Mouse (Mus musculus) layer of hippocampus, adult 8-10 months (tissue): Measurements from ENCODE around the gene Slc35c2. TPM values are rescaled to one million over a fixed set of nuclear protein-coding genes. Genes with fewer than 3 reads are reported as not detected.
A peak's percentile ranks its signal among the peaks of the same experiment; 100 is the strongest.

Experiments
- DNase-seq, 2 experiments: peaks; one replicate each; pipeline ENCODE4 v3.0.0; 2022; ENCODE audit warnings: low spot score in 2 of 2
- total RNA-seq, 4 experiments: library from RNA; stranded (reverse); gene quantifications; 2 replicates each; pipeline ENCODE4 v1.2.4; 2022

Slc35c2 gene
- total RNA-seq, 4 experiments from 2014 or later = 79.3 to 98.3 (median 92.3) TPM

DNA sequence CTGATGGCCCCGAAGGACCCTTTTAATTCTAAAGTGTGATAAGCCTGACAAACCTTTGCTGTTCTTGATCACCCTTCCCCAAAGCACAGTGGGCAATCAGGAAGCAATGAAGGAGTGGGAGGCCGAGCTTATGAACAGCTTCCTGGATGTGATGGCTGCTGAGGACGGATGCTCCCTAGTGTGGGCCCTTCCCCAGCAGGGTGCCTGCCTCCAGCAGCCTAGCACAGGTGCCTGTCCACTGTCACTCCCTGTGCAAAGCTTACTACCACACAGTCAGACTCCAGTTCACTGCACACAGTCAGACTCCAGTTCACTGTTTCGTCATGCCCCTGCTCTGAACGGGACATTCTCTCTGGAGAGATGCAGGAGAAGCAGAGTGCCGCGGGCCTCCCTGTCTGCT lies 24.7 kb upstream of the Slc35c2 start:
- no peak for DNase-seq

- no peak for DNase-seq
These were observed 23.9 kb upstream of the Slc35c2 start for GRCm38 (mm10) chr2:165311577-165311976.

DNA sequence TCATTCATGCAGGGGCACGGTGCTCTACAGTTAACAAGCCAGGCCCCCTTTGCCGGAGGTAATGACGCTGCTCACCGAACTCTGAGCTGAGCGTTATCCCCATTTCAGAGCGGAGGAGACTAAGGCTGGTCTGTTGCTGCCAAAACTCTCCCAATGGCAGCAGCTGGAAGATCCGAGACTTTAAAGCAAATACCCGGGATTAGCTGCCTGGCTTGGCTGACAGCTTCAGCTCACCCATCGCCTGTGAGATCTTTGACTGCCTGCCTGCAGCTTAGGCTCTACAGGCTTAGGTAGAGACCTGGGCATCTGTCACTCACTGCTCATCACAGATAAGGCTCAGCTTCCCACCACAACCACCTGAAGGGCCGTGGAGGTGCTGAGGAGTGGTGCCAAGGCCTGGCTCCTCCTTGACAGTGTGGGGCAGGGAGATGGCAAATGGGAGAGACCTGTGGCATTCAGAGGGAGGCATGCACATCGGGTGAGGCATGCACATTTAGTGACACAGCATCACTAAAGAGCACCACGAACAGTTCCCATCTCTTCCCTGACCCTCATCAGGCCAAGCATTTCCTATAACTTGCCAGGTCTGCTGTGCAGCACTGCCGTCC lies 23.3 kb upstream of the Slc35c2 start:
- no peak for DNase-seq

- DNase-seq = no peak
These were observed 20.1 kb upstream of the Slc35c2 start for GRCm38 (mm10) chr2:165307801-165308200.

DNA sequence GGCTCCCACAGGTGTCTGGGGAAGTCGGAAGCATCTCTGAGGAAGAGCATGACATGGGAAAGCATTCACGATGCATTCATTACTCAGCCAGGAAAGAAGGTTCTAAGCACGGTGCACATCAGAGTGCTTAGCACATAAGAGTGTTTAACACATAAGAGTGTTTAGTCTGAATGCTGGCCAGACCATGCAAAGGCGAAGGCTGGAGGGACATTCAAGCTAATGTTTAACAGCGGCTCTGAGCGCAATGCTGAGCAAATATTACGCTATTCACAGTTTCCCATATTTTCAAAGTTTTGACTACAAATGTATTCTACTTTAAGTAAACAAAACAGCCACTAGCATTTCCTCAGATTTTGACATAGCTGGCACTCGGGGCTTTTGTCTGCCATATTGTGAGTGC lies 17.8 kb upstream of the Slc35c2 start:
- DNase-seq = no peak

DNA sequence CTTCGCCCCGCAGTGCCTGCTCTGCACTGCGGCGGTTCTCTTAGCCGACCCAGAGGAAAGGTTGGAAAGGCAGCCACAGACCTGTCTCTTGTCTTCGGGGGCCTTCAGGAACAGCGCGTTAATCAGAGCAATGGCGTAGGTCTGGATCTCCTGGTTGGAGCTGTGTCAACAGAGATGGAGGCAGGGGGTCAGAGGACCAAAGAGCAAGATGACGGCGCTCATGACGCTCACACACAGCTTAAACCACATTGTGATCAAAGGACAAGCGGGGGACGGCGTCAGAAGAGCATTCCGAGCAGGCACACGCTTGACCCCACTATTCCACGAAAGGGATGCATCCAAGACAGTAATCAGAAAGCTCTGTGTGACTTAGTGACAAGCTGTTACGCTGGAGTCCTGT lies 17.1 kb upstream of the Slc35c2 start:
- DNase-seq = no peak

DNA sequence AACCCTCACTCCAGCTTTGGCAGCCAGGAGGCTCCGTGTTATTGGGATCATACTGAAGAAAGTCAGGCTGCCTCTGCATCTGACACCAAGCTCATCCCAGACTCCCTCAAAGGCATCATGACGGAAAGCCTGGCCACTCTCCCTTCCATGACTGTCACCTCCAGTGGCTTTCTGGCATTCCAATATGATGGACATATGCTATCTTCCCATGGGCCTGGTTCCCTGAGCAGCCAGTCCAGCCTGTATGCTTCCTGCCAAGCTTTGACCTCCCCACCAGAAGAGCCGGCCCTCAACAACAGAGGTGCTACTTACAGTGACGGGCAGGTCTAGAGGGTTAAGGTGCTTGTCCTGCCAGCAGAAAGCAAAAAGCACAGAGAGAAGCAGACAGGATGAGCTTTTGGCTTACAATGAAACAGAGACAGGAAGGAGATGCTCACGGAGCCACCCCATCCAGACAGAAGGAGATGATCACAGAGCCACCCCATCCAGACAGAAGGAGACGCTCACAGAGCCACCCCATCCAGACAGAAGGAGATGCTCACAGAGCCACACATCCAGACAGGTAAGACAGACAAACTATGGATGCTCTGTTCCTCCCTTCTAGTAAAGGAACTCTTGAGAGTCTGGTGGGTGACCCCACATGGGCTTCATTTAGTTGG lies 15.8 kb upstream of the Slc35c2 start:
- DNase-seq = no peak

DNA sequence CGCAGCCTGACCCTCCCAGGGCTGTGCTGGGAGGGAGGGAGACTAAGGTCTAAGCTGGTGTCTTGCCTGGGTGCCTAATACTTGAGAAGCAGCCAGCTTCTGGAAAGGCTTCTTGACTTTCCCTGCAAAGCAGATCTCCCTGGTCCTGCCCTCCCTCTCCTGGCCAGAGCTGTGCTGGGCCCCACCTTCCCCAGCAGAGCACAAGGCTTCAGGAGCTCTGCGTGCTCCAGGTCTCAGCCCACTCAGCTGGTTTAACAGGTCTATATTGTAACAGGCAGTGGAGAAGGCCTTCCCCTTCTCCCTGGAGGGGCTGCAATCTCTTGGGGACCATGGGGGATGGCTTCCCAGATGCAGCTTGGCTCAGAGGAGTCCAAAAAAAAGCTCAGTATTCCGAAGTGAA lies 13.7 kb upstream of the Slc35c2 start:
- DNase-seq = no peak

DNA sequence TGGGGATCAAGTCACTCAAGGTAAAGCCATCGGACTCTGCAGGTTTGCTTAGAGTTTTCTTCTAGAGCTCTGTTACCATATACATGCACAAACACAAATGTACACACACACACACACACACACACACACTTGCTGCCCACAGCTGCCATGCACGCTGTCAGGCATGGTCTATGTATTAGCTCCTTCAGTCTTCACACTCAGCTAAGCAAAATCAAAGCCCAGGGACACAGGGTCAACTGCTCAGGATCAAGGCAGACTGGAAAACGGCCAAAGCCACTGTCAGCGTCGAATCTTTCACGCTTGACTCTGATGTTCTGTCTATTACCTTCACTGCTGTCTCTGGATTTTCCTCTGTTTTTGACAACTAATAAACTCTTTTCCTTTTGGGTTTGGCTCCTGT lies 13.2 kb upstream of the Slc35c2 start:
- DNase-seq = no peak

GRCm38 (mm10) chr2:165300424-165300823 lies 12.8 kb upstream of the Slc35c2 start:
- peak in 1 of 2 experiments; percentile 44 for DNase-seq

- DNase-seq = no peak
These were observed 9.8 kb upstream of the Slc35c2 start for GRCm38 (mm10) chr2:165297429-165297828.

GRCm38 (mm10) chr2:165296571-165296970 lies 8.9 kb upstream of the Slc35c2 start:
- DNase-seq = no peak

DNA sequence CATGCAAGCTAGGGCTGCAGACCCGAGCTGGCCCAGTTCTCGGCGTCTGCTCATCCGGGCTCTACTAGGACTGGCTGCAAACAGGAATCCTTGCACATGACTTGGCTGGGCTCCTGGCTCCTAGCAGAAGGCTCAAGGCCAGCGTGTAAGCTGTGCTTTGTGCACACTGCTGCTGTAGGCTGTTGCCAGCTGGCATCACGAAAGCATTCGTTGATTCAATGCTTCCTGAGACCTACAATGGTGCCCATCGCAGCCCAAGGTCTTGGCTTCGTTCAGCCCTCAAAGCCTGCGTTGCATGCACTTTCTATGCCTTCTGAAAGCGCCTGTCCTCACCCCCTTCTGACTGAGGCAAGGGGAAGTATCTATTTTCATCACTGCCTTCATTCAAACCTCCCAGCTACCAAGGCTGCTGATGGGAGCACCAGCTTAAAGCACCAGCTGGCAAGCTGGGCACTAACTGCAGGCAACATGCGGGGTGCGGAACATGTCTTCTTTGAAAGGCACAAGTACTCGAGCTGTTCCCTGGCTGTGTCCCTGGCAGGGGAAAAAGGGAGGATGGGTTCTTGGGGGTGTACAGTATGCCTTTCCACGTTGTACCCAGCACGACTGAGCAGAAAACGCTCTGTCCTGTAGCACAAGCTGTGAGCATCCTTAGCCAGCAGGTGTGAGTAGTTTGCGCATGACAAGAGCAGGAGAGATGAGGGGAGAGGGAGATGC lies 804 bp upstream of the Slc35c2 start:
- peak; percentile 93 for DNase-seq

GRCm38 (mm10) chr2:165286361-165287201 lies 1.1 kb downstream of the Slc35c2 start:
- no peak for DNase-seq

DNA sequence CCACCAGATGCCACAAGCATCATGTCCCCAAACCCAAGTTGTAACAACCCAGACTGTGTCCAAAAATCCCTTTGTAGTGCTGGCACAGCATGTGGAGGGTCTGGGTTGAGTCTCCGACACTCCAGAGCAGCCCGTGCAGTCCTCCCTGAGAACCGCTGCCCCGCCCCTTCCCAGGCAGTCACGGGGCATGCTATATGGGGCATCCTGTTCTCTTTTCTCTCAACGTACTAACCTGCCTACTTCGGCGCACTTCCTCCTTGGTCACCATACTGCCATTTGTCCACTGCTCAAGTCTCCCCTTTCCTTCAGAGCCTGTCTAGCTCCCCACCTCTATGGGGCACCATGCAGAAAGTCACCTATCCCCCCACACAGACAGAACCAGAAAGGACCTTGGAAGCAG lies 2.0 kb downstream of the Slc35c2 start:
- no peak for DNase-seq

- no peak for DNase-seq
These were observed 2.6 kb downstream of the Slc35c2 start for GRCm38 (mm10) chr2:165285034-165285433.

DNA sequence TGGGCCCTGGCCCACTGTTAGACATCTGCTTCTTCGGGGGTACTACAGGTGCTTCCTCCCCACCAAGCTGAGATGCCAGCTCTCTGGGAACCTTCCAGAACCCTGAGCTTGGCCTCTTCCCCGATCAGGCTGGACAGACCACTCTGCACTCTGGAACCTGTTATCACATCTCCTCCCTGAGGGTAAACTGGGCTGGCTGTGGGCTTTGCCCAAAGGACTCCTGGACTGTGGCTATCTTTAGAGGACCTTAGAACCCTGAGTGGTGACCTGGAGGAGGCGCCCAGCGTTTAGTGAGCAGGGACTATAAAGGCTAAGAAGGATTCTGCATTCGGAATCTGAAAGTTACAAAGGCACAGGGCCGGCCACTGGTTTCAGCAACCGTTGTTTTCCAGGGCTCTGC lies 3.3 kb downstream of the Slc35c2 start:
- DNase-seq = no peak

- no peak for DNase-seq
These were observed 4.0 kb downstream of the Slc35c2 start for GRCm38 (mm10) chr2:165283644-165284043.

DNA sequence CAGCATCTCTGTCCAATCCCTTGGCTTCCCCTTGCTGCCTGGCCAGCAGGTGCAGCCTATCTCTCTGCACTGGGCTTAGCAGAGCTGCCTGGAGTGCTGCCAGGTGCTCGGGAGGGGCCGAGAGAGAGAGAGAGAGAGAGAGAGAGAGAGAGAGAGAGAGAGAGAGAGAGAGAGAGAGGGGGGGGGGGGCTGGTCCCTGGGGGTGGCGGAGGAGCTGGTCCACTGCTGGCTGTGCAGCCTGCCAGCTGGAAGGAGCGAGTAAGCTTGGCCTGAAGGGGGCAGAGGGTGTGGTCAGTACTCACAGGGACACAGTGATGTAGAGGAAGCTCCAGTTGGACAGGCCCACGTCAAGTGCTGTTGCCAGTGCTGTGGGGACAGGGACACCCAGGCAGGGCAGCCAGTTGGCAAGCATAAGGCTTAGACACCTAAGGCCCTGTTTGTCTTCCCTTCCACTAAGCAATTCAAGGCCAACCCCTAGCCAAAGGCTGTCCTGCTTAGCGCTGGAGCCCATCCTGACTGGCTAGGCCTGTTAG lies 5.8 kb downstream of the Slc35c2 start:
- no peak for DNase-seq

GRCm38 (mm10) chr2:165279351-165279750 lies 8.3 kb downstream of the Slc35c2 start:
- no peak for DNase-seq

DNA sequence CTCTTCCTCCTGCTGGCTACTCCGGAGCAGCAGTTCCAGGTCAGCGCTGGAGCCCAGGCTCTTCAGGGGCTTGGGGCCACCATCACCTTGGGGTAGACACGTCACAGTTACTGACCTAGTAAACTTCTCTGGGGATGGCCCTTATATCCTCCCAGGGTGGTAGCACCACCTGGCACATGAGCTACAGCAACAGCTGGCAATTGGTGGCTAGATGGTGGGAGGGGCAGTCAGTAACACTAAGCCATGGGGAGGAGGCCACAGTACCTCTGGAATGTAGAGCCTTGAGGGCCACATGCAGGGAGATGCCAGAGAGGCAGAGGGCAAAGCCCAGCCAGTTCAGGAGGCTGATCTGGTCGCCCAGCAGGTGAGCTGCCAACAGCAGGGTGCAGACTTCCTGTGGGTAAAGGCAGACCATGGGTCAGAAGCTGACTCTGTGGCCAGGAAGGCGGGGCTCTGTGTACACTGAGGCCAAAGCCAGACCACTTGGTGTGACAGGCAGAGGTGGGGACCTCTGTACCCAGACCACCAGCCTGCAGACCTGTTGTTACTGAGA lies 10.4 kb downstream of the Slc35c2 start:
- no peak for DNase-seq
